Mouse (Mus musculus): ENCODE results near the gene Harbi1.

- no peak for TF ChIP-seq CTCF (IDR thresholded peaks at IDR 0.05; ENCODE audit: borderline replicate concordance, extremely low read depth, insufficient read depth, insufficient read length)
- no peak for TF ChIP-seq POLR2A (IDR thresholded peaks at IDR 0.05; ENCODE audit: borderline replicate concordance, extremely low read depth, insufficient read depth, insufficient read length, poor library complexity, severe bottlenecking)
Measured at GRCm38 (mm10) chr2:91660981-91661380, 49.7 kb upstream of the Harbi1 start.

Data from brain, embryonic 14.5 days (tissue).